Mouse (Mus musculus) lung, postnatal 25 days (tissue): ENCODE measurements around the gene Tnip2.

ENCODE experiments used
- DNase-seq: peaks from one replicate; pipeline ENCODE4 v3.0.0; 2022; ENCODE audit warnings: low spot score

Gene Tnip2

DNA sequence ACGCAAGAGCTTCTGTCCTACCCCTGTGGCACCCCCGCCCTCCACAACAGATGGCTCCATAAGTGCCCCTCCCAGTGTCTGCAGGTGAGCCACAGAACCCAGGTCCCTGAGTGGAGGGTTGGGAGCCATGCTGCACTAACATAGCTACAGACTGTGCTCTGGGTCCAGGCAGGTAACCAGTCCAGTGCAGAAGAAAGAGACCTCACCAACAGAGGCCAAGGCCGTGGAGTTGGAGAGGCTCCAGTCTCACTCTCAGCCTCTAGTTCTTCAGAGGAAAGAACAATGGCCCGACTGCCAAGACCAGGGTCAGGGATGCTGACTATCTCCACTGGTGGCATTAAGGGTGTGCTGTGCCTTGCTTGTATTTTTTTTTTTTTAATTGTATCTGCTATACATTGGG is 52.5 kb downstream of the Tnip2 start:
- DNase-seq: no peak

DNA sequence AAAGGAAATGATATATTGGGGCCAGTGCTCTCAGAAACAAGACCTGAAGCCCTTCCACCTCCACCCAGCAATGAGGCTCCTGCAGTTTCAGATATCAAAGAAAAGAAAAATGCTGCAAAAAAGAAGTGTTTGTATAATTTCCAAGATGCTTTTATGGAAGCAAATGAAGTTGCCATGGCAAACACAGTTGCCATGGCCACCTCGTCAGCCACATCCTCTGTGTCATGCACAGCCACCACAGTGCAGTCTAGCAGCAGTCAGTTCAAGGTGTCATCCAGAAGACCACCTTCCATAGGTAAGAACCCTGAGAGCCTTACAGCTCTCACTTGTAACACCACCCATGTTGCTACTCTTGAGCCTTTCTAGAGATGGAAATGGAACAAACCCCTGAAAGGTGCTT is 54.8 kb downstream of the Tnip2 start:
- no peak for DNase-seq

DNA sequence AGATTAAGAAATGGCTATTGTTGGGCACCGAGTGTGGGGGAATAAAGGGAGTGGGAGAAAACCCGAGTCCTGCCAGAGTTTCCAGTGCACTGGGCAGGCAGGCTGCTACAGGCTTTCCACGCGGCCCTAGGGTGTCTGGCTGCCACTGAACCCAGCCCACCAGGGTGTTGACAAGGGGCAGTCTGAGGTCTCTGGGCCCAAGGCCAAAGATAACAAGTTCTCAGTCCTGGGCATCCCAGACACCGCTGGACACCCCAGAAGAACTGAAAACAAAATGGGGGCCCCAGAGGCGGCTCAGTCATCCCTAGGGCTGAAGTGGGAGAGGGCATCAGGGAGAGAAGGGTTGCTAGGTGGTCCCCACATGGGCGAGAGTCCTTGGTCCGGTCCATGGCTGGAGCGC is 67.6 kb downstream of the Tnip2 start:
- no peak for DNase-seq
